Mouse (Mus musculus): ENCODE results near the gene Lmo7.

Lmo7 gene

GRCm38 (mm10) chr14:101872846-101873245 lies 143.1 kb downstream of the Lmo7 start:
- no peak for DNase-seq (ENCODE audit: extremely low read depth, low read depth, low spot score)

GRCm38 (mm10) chr14:101878346-101879049 lies 148.7 kb downstream of the Lmo7 start:
- DNase-seq (ENCODE audit: extremely low read depth, low read depth, low spot score), result no peak

GRCm38 (mm10) chr14:101879050-101879694 lies 149.4 kb downstream of the Lmo7 start:
- no peak for DNase-seq (ENCODE audit: extremely low read depth, low read depth, low spot score)

- no peak for DNase-seq (ENCODE audit: extremely low read depth, low read depth, low spot score)
Measured at GRCm38 (mm10) chr14:101882966-101883365, 153.2 kb downstream of the Lmo7 start.

GRCm38 (mm10) chr14:101883787-101884186 lies 154.0 kb downstream of the Lmo7 start:
- no peak for DNase-seq (ENCODE audit: extremely low read depth, low read depth, low spot score)

GRCm38 (mm10) chr14:101886320-101886719 lies 156.6 kb downstream of the Lmo7 start:
- DNase-seq (ENCODE audit: extremely low read depth, low read depth, low spot score), result no peak

GRCm38 (mm10) chr14:101891903-101892448 lies 162.2 kb downstream of the Lmo7 start:
- DNase-seq (ENCODE audit: extremely low read depth, low read depth, low spot score), result no peak

- DNase-seq (ENCODE audit: extremely low read depth, low read depth, low spot score), result no peak
Measured at GRCm38 (mm10) chr14:101892496-101892895, 162.7 kb downstream of the Lmo7 start.

- no peak for DNase-seq (ENCODE audit: extremely low read depth, low read depth, low spot score)
Measured at GRCm38 (mm10) chr14:101893215-101893614, 163.5 kb downstream of the Lmo7 start.

GRCm38 (mm10) chr14:101898250-101898649 lies 168.5 kb downstream of the Lmo7 start:
- peak; percentile 61 for DNase-seq (ENCODE audit: extremely low read depth, low read depth, low spot score)

- DNase-seq (ENCODE audit: extremely low read depth, low read depth, low spot score), result no peak
Measured at GRCm38 (mm10) chr14:101901496-101901895, 171.7 kb downstream of the Lmo7 start.

- no peak for DNase-seq (ENCODE audit: extremely low read depth, low read depth, low spot score)
Measured at GRCm38 (mm10) chr14:101901976-101902375, 172.2 kb downstream of the Lmo7 start.

GRCm38 (mm10) chr14:101903722-101904121 lies 174.0 kb downstream of the Lmo7 start:
- no peak for DNase-seq (ENCODE audit: extremely low read depth, low read depth, low spot score)

- DNase-seq (ENCODE audit: extremely low read depth, low read depth, low spot score), result no peak
Measured at GRCm38 (mm10) chr14:101911983-101912382, 182.2 kb downstream of the Lmo7 start.

GRCm38 (mm10) chr14:101912392-101912791 lies 182.6 kb downstream of the Lmo7 start:
- no peak for DNase-seq (ENCODE audit: extremely low read depth, low read depth, low spot score)

GRCm38 (mm10) chr14:101914321-101914720 lies 184.6 kb downstream of the Lmo7 start:
- no peak for DNase-seq (ENCODE audit: extremely low read depth, low read depth, low spot score)

GRCm38 (mm10) chr14:101915867-101916266 lies 186.1 kb downstream of the Lmo7 start:
- DNase-seq (ENCODE audit: extremely low read depth, low read depth, low spot score), result no peak

GRCm38 (mm10) chr14:101918471-101918870 lies 188.7 kb downstream of the Lmo7 start:
- no peak for DNase-seq (ENCODE audit: extremely low read depth, low read depth, low spot score)

- DNase-seq (ENCODE audit: extremely low read depth, low read depth, low spot score), result no peak
Measured at GRCm38 (mm10) chr14:101927646-101928244, 198.0 kb downstream of the Lmo7 start.

- DNase-seq (ENCODE audit: extremely low read depth, low read depth, low spot score), result no peak
Measured at GRCm38 (mm10) chr14:101930576-101931447, 201.1 kb downstream of the Lmo7 start.

- no peak for DNase-seq (ENCODE audit: extremely low read depth, low read depth, low spot score)
Measured at GRCm38 (mm10) chr14:101931448-101931750, 201.6 kb downstream of the Lmo7 start.

Data from fat pad, adult 2 months (tissue).